Mouse (Mus musculus) liver, postnatal 0 days (tissue): ENCODE measurements at regions not wholly inside any gene's neighbourhood (a gene's known extent, or its start where the extent isn't known, plus 50 kb on each side); places are given as distances from the start of the nearest gene placed in this dataset.

ENCODE experiments used
- CTCF ChIP-seq: sonication (generic); IDR thresholded peaks from 2 replicates; pipeline ENCODE4 v1.5.1; 2016; ENCODE audit warnings: antibody characterized with exemption, low read depth
- EP300 ChIP-seq: IDR thresholded peaks from 2 replicates; pipeline ENCODE4 v1.6.1; 2016; ENCODE audit warnings: antibody characterized with exemption, low read depth, mild to moderate bottlenecking

DNA sequence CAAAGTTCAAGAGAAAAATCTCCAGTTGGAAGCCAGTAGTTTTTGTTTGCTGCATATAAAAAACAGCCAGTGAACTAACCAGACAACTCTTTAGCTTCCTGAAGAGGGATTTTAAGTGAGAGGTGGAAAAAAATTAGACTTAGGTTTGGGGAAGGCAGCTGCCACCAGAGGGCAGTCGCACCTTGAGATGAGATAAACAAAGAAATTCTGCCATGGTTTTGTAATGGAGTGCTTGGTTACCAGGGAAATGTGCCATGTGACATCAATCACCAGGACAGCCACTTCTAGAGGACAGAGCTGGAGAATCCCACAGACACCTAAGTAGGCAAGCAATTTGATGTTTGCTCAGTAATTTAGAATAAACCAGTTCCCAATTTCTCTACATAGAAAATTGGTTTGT lies 670.5 kb upstream of the Vrk2 start:
- TF ChIP-seq CTCF: peak; percentile 55
- no peak for TF ChIP-seq EP300
